Mouse (Mus musculus): ENCODE measurements around the gene Cnpy3.
A peak's percentile ranks its signal among the peaks of the same experiment; 100 is the strongest.
"Not testable (repeated sequence)": the region's sequence is repeated elsewhere in the genome, so short reads cannot be mapped to it uniquely, and the experiment has no call there.

The Cnpy3 gene

DNA sequence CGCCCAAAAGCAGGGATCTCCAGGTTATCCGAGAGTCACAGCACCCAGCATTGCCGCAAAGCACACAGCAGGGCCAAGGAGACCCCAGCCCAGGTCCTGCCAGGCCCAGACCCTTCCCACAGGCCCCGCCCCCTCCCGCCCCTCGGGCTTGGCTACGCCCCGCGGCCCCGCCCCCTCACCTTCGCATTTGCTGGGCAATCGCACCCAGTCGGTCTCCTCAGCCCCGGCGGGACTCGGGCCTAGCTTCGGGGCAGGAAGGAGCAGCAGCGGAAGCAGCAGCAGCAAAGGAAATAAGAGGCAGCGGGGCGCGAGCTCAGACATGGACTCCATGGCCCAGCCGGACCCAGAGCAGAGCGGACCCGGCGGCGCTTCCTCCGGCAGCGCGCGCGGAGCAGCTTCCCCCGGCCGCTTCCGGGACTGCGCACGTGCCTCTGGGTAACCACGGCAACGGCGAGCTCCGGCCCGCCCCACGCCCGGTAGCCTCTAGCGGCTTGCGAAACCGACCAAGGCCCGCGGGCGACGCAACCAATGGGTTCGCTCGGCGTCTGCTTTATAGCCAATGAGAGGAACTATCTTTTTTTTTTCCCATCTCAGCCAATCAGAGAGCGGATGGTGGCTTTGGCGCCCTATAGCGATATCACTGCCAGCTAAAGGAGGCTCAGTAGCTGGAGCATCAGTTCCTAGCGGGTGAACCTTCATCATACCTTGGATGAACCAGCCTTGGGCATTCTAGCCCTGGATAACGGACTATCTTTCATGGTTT lies at the start of gene Cnpy3:
TSS of gene Cnpy3 (minus strand) at position 421 of the 763 bp plus-strand sequence.
- DNase-seq (ENCODE audit: low read depth): peak; percentile 99

DNA sequence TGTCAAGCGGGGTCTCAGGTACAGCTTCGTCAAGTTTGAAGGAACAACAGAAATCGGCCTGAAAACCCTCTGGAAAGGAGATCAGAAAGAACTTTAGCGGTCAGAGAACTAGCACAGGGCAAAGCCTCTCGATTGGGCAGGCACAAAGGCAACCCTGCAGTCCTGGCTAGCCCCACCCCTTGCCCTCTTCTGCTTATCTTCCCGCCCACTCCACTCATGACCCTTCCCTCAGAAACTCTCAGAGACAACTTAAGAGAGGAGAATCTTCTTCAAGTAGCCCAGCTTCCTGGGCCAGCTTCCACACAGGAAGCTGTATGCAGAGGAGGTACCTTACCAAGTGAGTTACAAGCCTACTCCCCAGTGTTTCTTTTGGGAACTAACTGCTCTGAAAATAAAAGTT lies 49.7 kb upstream of the Cnpy3 start:
- DNase-seq (ENCODE audit: low read depth): no peak

DNA sequence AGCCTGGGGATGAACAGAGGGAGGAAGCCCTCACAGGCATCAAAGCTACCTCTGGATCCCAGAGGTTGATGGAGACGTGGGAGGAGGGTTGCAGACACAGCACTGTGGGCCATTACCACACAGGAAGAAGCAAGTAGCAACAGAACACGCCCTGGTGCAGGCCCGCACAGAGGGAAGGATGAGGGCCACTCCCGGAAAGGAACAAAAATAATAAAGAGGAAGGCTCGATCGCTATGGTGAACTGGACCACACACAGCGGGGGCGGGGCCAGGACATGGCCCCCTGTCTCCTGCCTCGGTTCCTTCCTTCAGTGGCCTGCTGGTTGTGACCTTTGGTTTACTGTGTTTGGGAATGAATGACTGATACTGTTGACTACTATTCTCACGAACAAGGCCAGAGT lies 47.7 kb upstream of the Cnpy3 start:
- peak; percentile 23 for DNase-seq (ENCODE audit: low read depth)

DNA sequence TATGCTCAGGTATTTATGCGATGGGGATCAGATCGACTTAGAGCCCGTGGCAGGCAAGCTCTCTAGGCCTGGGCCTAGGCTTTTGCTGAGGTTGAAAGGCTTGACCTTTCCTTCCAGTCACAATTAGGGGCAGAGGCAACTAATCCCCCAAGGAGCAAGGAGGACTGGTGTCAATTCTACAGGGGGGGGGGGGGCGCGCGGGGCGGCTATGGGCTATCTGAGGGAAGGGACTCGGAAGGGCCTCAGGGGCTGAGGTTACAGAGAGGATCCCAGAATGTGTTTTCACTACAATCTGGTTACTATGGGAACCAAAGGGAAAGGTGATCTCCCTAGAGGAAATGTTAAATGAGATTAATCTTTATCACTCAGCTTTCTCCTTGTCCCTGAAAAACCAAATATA lies 45.4 kb upstream of the Cnpy3 start:
- no peak for DNase-seq (ENCODE audit: low read depth)

DNA sequence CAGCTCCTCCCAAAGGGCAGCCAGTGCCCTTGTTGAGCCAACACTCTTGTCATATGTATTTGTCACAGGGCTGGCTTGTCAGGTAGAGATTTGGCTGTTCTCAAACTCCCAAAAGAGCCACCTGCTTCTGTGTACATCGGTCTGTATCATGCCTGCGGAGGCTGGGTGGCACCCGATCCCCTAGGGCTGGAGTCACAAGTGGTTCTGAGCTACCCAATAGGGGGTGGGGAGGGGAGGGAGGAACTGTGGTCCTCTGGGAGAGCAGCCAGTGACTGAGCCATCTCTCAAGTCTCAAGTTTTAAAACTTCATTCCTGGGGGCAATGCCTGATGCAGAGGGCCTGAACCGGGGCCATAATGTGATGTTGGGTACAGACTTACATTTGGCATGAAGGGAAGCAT lies 44.7 kb upstream of the Cnpy3 start:
- DNase-seq (ENCODE audit: low read depth): no peak

DNA sequence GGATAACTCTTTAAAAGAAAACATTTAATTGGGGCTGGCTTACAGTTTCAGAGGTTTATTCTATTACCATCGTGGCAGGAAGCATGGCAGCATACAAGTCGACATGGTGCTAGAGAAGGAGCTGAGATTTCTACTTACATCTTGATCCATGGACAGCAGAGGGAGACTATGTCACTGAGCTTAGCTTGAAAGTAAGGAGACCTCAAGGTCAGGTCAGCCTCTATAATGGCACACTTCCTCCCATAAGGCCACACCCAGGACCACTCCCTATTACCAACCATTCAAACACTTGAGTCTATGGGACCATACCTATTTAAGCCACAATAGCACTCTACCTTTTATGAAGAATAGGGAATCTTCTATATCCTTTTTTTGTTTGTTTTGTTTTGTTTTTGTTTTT lies 40.9 kb upstream of the Cnpy3 start:
- peak; percentile 47 for DNase-seq (ENCODE audit: low read depth)

DNA sequence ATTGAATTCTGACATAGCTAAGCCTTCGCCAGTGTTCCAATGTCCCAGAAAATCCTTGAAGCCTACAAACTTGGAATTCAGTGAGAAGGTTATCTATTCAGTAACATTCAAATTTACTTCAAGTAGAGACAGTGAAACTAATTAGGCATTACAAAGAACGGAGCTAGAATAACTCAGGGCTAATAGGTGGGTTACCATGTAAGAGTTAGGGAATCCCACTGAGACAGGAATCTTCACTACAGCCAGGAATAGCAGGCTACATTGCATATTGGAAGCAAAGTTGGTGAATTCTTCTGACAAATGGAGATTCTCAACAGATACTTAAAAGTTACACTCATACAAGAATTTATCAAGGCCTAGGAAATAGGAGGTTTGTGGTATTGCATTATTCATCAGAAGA lies 36.0 kb upstream of the Cnpy3 start:
- not testable (repeated sequence) for DNase-seq (ENCODE audit: low read depth)

DNA sequence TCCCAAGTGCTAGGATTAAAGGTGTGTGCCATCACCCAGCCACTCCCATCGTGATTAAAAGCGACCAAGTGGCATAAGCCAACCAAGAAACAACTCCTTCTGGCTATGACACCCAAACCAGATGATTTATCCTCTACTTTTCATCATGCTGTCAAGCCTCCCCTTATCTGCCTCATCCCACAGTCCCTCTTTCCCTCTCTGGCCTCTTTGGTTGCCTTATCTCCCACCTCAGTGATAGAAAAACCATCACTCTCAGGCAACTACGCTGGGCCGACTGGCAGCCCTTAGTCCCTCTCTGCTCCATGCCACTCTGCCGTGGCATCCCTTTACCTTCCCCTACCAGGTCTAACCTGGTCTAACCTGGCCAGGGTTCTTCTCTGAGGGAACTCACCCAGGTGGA lies 34.9 kb upstream of the Cnpy3 start:
- no peak for DNase-seq (ENCODE audit: low read depth)

DNA sequence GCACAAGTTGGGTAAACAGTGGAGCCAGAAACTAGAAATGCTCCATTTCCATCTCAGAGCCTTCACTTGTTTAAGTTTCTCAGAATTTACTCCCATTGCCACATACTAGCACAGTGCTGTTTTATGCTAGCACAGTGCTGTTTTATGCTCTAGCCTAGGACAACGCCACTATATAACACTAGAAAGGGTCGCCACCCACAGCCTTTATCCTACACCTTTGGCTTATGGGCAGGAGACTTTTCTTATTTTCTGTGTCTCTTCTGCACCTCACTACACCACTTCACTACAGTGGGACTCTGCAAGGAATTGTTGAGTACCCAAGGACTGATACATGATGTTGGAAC lies 31.2 kb upstream of the Cnpy3 start:
- no peak for DNase-seq (ENCODE audit: low read depth)

DNA sequence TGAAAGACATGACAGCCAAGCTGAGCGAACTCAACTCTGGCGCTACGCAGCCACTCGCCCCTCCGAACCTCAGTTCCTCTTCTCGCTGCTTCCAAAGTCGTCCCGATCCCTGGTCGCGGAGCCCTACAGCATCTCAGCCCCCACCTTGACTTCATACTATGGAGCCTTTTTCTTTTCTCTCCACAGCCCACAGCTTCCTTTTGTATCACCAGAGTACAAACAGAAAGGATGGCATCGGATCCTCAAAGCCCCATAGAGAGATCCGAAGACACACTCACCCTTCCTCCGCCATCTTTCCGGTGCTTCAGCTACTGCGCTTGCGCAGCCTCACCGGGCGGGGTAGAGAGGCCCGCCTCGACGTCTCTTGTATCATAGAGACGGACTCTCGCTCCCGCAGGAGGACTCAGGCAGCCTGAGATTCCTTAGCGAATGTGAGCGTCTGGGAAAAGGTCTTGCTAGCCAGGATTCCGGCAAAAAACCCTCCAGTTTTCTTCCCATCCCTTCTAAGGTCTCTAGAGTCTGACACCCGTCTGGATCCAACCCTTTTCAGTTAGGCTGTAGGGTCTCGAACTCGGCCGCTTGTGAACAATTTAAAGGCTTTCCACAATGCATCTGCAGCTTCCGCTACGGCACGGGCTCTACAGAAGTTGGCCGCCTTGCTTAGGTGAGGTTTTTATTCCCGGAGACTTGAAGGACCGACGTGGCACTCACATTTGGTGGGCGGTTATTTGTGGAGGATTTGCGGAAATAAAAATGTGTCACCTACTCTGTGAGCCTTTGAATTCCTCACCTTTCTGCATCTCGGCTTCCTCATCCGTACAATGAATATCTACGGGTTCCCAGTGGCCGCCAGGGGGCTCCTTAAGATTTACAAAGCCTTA lies 30.6 kb upstream of the Cnpy3 start, which contains the start of gene Rpl7l1:
TSS of gene Rpl7l1 (minus strand) at position 332 of the 881 bp plus-strand sequence.
- peak; percentile 96 for DNase-seq (ENCODE audit: low read depth)

DNA sequence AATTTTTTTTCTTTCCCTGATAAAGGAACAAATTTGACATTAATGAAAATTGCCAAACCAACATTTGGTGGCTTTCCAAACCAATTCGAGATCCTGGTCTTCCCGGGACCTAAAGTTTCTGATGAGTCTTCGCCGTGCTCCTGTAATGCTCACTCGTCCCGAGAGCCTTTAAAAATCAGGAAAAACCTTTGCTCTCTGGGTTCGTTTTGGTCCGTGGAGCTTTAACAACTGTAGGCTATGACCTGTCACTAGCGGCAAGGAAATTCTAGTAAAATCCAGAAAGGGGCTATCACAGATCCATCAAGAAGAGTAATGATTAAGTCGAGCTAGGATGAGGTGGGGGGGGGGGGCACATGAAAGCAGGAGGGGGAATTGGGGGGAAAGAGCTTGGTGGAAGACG lies 29.9 kb upstream of the Cnpy3 start:
- no peak for DNase-seq (ENCODE audit: low read depth)

DNA sequence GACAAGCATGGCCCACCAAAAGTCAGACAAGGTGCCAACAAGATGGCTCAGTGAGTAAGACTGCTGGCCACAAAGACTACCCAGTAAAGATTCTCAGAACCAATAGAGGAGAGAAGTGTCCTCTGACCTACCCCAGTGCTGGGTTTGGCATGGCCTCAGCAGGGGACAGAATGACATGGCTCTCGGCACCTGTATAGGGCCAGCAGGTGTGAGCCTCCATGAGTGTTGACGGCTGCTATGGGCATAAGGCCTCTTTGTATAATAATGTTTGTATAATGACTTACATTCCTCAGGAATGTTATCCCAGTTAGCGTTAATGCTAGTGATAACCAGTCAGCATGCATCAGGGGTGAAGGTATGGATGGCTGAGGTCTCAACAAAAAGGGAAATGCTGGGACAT lies 24.1 kb upstream of the Cnpy3 start:
- no peak for DNase-seq (ENCODE audit: low read depth)

DNA sequence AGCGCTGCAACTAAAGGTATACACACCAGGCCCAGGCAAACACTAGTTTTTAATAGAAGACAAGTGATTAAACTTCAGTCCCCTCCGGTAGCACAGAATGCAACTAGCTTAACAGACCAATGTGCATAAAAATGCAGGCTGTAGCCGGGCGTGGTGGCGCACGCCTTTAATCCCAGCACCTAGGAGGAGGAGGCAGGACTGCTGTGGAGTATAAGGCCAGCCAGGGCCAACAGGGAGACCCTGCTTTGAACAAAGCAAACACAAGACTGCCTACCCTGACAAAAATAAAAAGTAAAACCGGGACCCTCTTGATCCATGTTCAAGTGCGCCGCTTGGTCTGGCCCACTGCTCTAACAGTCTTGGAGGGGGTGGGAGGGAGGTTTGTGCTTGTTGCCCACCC lies 23.1 kb upstream of the Cnpy3 start:
- DNase-seq (ENCODE audit: low read depth): no peak

DNA sequence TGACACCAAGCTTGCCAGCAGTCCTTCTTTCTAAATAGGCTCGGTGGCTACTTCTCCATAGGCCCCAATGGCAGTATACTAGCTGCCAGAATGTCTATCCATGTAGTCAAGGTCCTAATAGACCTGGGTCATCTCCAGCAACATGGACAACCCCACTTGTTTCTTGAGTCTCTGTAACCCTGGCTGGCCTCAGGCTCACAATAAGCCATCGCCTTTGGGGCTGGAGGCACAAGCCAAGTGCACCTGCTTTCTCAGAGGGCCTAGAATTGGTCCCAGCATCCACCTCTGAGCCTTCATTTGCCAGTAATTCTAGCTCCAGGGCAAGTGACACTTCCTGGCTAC lies 22.1 kb upstream of the Cnpy3 start:
- DNase-seq (ENCODE audit: low read depth): no peak

DNA sequence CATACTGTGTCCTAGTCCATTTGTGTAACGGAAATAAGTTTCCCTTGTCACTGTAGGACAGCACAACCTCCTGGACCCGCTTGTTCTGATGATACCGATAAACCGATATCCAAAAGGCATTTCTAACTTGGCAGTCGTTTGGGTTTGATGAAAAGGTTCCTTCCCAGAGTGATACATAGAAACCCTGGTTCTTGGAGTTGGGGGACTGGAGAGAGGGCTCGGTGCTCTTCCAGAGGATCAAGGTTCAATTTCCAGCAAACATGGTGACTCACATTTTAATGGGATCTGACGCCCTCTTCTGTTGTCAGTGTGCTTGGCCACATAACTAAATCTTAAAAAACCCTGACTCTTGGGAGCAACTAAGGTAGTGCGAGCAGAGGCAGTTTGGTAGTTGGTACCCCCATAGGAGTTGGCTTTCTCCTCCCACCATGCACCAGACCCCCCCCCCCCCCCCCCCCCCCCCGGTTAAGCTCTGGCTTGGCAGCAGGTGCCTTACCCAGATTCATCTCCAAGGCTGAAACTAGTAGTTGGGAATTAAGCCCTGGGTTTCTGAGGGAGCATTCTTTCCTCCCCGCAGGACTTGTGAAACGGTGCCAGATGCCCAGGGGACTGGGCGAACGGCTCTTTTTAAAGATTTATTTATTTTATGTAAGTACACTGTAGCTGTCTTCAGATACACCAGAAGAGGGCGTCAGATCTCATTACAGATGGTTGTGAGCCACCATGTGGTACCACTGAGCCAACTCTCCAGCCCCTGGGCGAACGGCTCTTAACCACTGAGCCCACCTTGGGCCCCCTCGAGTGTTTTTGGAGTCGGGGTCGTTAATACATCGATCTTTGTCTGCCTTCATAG lies 21.5 kb upstream of the Cnpy3 start:
- peak; percentile 77 for DNase-seq (ENCODE audit: low read depth)

DNA sequence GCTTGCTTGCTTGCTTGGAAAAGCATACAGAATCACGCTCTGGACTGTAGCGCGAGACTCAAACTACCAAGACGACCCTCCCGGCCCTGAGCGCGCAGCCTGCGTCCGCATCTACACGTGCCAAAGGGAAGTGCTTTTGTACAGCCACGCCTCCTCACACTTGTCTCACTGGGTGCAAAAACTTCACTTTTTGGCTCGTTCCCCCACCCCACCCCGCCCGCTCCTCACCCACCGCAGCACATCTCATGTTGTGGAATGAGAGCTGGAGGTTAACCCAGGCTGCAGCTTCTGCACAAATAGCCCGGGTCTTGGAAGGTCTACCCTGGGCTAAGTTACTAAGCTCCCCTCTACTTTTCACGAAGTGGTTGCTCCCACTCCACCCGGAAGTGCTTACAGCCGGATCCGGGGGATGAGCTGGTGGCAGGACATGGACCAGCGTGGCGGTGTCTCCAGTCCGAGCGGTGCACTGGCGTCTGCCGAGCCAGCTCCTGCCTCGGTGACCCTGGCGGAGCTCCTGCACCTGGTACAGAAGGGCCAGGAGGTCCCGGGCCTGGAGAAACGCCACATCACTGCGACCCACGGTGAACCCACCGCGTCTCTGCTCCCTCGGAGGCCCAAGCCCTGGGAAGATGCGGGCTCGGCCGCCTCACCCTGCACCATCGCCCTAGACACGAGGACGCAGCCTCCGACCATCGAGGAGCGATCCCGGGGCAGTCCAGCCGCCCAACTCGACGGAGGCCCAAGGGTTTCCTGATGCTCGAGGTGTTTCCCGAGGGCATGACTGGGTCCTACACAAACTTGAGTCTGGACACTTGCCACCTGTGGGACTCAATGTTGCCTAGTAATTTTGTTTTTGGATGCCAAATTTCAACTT lies 20.6 kb upstream of the Cnpy3 start, which contains the start of gene 2310039H08Rik:
TSS of gene 2310039H08Rik (plus strand) at position 232 of the 874 bp plus-strand sequence.
- DNase-seq (ENCODE audit: low read depth): peak; percentile 96

DNA sequence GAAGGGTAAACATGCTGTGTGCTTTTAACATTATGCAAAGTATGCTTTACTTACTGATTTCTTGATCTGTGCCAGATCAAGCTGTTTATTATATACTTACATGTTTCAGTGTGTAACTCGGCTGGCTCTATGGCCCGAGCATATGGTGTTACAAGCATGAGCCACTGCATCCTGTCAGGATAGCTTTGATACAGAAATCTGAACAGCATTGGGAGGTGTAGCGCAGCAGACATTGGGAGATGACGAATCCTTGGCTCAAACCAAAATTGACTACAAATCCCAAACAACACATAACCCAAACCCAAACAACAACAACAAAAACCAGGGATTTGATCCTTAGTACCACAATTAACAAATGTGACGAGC lies 20.0 kb upstream of the Cnpy3 start:
- DNase-seq (ENCODE audit: low read depth): no peak

DNA sequence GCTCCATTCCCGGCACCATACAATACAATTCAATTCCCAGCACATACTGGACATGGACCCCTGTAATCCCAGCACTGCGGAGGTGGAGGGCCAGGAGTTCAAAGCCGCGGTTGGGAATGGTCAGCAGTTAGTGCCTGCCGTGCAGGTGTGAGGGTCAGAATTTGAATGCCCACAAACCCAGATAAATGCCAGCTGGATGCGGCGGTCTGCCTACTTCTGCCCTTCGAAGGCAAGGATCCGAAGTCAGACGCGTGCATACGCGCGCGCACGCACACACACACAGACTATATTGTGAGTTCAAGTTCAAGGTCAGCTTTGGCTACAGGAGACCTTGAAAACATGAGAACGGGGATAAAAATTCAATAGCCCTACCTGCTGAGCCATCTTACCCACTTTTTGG lies 19.6 kb upstream of the Cnpy3 start:
- DNase-seq (ENCODE audit: low read depth): no peak

DNA sequence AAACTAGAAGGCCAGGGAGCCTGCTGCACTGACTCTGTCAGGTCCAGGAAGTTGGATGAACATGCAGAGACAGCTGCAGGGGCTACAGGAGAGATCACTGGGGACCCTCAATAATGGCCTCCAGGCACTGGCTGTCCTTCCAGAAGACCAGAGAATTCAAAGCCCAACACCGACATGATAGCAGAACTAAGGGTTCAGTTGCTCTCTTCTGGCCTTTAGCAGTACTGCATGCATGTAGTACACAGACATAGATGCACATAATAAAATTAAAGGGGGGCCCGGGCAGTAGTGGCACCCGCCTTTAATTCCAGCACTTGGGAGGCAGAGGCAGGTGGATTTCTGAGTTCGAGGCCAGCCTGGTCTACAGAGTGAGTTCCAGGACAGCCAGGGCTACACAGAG lies 19.0 kb upstream of the Cnpy3 start:
- DNase-seq (ENCODE audit: low read depth): peak; percentile 69

DNA sequence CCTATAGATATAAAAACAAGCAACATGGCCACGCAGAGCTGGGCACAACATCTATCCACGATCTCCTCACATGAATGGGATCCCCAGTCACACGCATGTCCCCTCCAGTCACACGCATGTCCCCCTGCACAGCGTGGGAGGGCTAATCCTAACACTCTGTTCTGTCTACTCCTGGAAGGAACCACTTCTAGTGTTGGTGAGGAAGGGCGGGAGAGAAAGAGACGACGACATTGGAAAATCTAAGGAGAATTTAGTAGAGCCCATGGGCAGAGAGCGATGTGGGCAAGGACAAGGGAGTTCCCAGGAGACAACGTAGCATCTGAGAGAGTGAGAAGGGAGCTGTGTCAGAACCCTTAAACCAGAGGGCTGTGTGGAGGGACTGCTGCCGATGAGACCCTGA lies 18.5 kb upstream of the Cnpy3 start:
- no peak for DNase-seq (ENCODE audit: low read depth)

DNA sequence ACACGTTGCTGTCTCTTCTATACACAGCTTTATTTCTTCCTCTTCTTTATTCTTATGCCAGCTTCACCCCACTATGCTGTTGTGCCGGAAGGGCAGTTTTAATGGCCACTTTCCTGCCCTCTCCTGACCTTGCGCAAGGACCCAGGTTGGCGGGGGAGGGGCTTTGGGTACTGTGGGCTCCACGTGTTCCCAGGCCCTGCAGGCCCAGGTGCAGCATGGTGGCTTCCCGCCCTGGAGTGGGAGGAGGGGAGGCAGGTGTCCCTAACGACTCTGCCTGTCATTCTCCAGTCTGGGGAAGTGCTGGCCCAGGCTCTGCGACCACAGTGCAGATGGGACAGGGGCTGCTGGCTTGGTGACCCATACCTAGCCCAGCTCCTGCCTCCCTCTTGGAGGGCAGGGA lies 15.9 kb upstream of the Cnpy3 start:
- no peak for DNase-seq (ENCODE audit: low read depth)

DNA sequence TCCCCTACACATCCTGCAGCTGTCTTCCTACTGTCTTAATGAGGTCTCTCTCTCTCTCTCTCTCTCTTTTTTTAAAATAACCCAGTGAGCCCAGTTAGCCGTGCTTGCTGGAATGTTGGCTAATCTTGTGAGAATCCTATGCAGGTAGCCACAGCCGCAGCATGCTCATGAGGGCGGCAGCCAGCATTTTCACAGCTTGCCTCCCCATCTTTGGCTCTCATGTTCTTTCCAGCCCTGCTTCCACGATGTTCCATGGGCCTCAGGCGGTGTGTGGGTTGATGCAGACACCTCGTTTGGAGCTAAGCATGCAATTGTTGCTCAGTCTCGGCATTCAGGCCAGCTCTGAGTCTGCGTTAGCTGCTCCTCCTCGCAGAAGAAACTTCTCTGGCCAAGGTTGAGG lies 12.9 kb upstream of the Cnpy3 start:
- not testable (repeated sequence) for DNase-seq (ENCODE audit: low read depth)

Measured in 416B (cell line).